Mouse (Mus musculus): ENCODE measurements around the gene Csnk2b. TPM values are rescaled to one million over a fixed set of nuclear protein-coding genes. Genes with fewer than 3 reads are reported as not detected.

Csnk2b gene
- total RNA-seq, 1 experiment from 2014 or later, result 306 TPM

- no peak for ATAC-seq (replicated peaks; ENCODE audit: low read depth, poor library complexity, severe bottlenecking)
Measured at GRCm38 (mm10) chr17:35092403-35093198, 29.3 kb downstream of the Csnk2b start.

- ATAC-seq (replicated peaks; ENCODE audit: low read depth, poor library complexity, severe bottlenecking), result peak; percentile 16; the same call in 1 of the 2 replicates
Measured at GRCm38 (mm10) chr17:35090166-35090932, 31.5 kb downstream of the Csnk2b start.

DNA sequence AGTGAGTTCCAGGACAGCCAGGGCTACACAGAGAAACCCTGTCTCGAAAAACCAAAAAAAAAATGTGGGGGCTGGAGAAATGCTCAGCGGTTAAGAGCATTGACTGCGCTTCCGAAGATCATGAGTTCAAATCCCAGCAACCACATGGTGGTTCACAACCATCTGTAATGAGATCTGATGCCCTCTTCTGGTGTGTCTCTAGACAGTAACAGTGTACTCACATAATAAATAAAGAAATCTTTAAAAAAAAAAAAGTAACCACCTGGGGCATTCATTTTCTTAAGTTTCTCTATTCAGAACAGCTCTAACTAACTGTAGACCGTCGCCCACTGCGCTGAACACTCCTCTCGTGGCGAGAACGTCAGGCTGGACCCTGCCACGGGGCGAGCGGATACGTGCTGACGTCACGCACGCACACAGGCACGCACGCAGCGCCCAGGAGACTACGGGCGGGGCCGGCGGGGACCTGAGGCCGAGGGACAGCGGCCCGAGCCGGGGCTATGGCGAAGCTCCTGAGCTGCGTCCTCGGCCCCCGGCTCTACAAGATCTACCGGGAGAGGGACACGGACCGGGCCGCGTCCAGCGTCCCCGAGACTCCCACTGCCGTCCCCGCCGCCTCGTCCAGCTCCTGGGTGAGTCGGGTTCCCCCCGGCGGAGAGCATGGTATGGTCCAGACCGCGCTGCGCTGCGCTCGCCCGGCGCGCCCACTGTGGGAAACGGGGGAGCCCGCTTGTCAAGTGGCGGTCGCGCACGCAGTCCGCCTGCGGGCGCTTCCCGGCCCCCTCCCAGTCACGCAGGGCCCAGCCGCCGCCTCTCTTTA, 32.8 kb downstream of the Csnk2b start, which contains the start of gene Abhd16a:
Abhd16a (plus strand) TSS at position 439 of the 820 bp plus-strand sequence.
- ATAC-seq (replicated peaks; ENCODE audit: low read depth, poor library complexity, severe bottlenecking), result peak; percentile 94

DNA sequence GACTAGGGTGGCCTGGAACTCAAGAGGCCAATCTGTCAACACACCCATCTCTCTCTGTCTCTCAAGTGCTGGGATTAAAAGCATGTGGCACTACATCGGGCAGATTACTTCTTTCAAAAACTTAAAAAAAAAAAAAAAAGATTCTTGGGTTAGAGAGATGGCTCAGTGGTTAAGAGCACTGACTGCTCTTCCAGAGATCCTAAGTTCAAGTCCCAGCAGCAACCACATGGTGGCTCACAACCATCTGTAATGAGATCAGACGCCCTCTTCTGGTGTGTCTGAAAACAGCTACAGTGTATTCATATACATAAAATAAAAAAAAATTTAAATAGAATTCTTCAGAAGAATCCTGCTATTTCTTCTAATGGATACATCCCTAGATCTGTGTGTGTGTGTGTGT, 33.7 kb downstream of the Csnk2b start:
- ATAC-seq (replicated peaks; ENCODE audit: low read depth, poor library complexity, severe bottlenecking), result no peak

DNA sequence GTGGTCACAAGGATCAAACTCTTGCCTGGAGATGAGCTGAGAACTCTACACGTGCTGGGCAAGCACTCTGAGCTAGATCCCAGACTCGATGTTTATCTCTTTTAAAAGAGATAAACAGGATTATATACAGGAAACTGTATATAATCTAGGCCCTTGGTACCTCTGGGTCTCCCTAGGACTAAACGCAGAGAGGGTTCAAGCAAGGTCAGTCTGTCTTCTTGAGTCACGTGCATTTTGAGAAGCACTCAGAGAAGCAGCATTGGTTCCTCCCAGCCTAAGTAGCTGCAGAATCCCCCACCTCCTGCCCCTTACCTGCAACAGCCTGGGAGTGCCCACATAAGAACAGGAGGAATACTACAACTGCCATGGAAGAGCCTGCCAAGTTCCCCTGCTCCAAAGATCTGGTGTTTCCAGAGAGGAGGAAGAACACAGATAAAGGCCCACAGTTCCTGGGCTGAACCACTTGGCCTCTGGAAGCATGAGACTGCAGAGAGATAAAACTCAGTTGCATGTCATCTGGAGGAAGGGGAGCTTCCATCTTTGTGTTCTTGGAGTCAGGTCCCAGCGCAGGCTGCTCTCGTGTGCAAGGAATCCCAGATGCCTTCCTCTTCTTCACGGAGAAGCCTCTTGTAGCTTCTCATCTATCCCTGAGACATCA, 36.5 kb downstream of the Csnk2b start, which contains the start of gene Ly6g6f:
Ly6g6f (minus strand) TSS at position 403 of the 658 bp plus-strand sequence.
- no peak for ATAC-seq (replicated peaks; ENCODE audit: low read depth, poor library complexity, severe bottlenecking)

DNA sequence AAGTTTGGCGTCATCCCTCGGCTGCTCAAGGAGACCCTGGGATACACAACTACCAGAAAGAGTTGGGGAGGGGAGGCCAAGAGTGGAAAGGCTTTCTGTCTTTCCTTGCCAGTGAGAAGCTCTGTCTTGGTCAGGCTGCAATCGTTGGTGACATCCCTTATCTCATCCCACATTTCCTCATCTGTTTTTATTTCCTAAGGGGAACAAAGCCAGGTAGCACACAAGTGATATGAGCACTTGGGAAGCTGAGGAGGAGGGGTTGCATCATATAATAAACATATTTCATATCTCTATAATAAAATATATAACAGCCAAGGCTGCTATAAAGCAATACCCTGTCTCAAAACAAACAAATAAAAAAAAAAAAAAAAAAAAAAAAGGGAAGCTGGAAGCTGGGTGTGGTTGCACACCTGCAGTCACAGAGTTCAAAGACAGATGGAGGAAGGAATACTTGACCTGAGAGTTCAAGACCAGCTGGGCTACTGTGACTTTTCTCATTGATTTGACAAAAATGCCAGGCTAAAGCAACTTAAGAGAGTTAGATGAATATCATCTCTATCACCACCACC, 37.8 kb downstream of the Csnk2b start:
- no peak for ATAC-seq (replicated peaks; ENCODE audit: low read depth, poor library complexity, severe bottlenecking)

GRCm38 (mm10) chr17:35082841-35083576, 38.8 kb downstream of the Csnk2b start:
- ATAC-seq (replicated peaks; ENCODE audit: low read depth, poor library complexity, severe bottlenecking), result no peak

GRCm38 (mm10) chr17:35080710-35081109, 41.1 kb downstream of the Csnk2b start:
- no peak for ATAC-seq (replicated peaks; ENCODE audit: low read depth, poor library complexity, severe bottlenecking)

- ATAC-seq (replicated peaks; ENCODE audit: low read depth, poor library complexity, severe bottlenecking), result peak; percentile 9; the same call in 1 of the 2 replicates
Measured at GRCm38 (mm10) chr17:35080248-35080647, 41.6 kb downstream of the Csnk2b start.

DNA sequence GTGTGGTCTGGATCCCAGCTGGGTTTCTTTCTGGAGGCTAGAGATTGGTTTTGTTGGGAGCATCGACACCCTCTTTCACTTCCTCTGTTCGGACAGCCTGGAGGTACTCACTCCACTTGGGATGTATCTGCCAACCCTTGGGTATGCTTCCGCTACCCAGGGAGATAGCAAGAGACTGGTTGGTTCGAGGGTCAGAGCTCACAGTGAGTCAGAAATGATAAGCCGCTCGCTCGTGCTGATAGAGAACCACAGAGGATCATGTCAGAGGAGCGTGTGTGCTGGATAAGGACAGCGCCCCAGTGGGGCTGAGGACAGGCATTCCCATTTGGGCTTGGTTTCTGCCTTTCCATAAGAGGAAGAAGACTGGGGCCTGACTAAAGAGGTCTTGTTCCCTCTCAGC, 42.1 kb downstream of the Csnk2b start:
- peak; percentile 80 for ATAC-seq (replicated peaks; ENCODE audit: low read depth, poor library complexity, severe bottlenecking)

GRCm38 (mm10) chr17:35077786-35078233, 44.0 kb downstream of the Csnk2b start, which contains the start of gene Ly6g6d:
Gene Ly6g6d, minus strand, starts transcription at chr17:35078065.
- ATAC-seq (replicated peaks; ENCODE audit: low read depth, poor library complexity, severe bottlenecking), result peak; percentile 16; the same call in 1 of the 2 replicates

DNA sequence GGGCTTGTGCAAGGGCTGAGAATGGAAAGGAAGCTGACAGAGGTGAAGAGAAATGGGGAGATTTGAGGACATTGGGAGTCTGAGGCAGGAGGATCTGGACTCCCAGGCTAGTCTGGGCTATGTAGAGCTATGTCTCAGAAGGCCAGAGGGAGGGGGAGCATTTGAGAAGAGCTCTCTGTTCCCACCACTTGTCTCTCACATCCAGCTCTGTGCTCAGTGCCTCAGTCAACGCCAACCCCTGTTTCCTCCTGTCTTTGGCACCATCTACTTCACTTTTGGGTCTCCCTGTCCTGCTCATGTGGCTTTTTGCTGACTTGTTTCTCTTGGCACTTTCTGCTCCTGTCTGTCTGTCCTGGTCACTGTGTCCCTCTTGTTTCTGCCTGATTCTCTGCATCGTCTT, 44.6 kb downstream of the Csnk2b start:
- ATAC-seq (replicated peaks; ENCODE audit: low read depth, poor library complexity, severe bottlenecking), result no peak

DNA sequence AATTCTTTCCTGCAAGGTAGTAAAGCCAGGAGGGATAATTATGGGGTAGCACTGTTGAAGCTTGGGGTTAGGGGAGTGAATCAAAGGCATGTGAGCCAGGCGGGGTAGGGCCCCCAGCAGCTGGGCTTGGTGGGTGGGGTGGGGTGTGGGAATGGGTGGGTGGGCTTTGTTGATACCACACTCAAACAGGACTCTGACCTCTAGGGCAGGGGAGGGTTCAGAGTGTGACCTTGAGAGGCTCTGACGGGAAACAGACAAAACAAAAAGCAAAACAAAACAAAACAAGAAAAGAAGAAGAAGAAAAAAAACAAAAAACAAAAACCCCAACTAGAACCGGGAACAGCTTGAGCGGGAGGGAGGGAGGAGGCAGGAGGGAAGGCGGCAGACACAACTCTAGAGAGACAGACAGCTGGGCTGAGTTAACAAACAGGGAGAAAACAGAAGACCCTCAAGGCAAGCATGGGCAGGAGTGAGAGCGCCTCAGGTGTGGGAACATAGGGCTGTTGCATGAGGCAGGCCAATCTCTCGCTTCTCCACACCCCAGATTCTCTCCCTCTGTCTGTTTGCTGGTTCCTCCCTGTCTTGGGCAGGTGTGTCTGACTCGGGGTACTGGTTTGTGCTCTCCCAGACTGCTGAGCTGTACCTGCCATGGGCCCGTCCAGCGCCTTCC, 45.2 kb downstream of the Csnk2b start, which contains the start of gene Ly6g6e:
Ly6g6e (plus strand) TSS at position 396 of the 670 bp plus-strand sequence.
- ATAC-seq (replicated peaks; ENCODE audit: low read depth, poor library complexity, severe bottlenecking), result no peak

GRCm38 (mm10) chr17:35074097-35074496, 47.8 kb downstream of the Csnk2b start:
- ATAC-seq (replicated peaks; ENCODE audit: low read depth, poor library complexity, severe bottlenecking), result peak; percentile 65

GRCm38 (mm10) chr17:35071454-35071853, 50.4 kb downstream of the Csnk2b start:
- ATAC-seq (replicated peaks; ENCODE audit: low read depth, poor library complexity, severe bottlenecking), result no peak

DNA sequence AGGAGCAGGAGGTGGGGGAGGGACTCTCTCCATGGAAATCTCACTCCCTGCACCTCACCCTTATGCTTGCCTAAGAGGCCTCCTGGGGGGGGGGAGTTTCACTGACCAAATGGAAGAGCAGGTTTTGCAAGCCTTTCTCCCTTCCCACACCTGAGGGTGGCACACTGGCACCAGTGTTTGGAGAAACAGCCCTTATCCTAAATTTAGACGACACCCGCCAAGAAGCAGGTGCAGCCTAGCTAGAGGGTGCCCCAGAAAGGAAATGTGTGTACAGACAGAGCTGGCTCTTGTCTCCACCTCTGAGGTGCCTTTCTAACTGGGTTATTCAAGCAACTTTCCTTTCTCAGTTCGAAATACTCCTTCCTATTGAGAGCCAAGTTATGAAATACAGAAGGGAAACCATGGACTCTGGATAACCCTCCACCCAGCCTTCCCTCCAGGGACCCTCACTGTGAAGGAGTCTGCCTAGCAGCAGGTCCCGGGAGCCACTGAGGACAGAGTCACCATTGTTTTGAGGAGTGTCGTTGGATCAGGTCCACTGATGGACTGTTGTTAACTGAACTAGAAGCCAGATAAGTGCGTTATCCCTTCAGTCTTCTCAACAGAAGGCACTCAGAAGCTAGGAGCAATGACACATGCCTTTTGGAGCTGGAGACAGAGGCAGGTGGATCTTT, 51.2 kb downstream of the Csnk2b start:
- no peak for ATAC-seq (replicated peaks; ENCODE audit: low read depth, poor library complexity, severe bottlenecking)

DNA sequence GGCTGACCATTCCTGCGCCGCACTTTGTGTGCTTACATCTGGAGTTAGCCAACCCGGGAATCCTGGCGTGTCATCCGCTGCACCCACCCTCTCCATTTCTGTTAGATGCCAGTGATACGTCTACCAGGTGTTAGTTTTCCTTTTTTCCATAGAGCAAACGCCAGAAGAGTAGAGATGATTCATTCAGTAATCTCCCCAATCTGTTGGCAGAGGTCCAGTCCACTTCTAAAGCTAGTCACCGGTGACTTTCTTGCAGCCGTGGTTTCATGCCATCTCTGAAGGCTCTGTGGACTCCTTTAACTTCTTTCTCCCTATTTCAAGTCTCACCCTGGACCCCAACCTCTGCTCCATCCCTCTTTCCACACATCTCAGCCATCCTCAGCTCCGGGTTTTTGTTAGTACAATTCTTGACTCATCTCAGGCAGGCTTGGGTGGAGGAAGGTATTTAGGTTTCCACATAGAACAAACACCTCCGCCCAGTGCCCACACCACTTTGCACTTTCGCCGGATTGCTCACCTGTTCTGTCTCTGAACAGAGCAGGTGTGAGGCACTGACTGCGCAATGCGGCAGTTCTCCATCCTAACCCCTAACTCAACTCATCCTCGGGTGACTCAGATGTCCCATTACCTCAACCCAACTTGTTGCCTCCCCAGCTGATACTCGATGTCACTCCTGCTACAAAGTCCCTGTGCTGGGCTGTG, 53.5 kb downstream of the Csnk2b start:
- ATAC-seq (replicated peaks; ENCODE audit: low read depth, poor library complexity, severe bottlenecking), result no peak
